Mouse (Mus musculus): ENCODE data around the gene Drc3. TPM values are rescaled to one million over a fixed set of nuclear protein-coding genes. Genes with fewer than 3 reads are reported as not detected.

Gene Drc3
- polyA plus RNA-seq, 1 experiment from 2014 or later: 1.2 TPM

- no peaks in the 10 kb centered on the region for H3K27me3 ChIP-seq (replicated peaks; ENCODE audit: low read depth, poor library complexity, severe bottlenecking)
- no peak for DNase-seq (ENCODE audit: low spot score)
- H3K27ac ChIP-seq (replicated peaks): no peak overlapping the region
- 84% methylated on average over 7 of the region's 7 CpGs for WGBS
- H3K36me3 ChIP-seq (replicated peaks): no peaks in the 10 kb centered on the region
- H3K9me3 ChIP-seq: no peaks in the 10 kb centered on the region
- no peak overlapping the region for H3K4me3 ChIP-seq
- peaks cover 12% of the 10 kb centered on the region for H3K4me1 ChIP-seq
Measured at GRCm38 (mm10) chr11:60317376-60318102, 35.6 kb upstream of the Drc3 start.

DNA sequence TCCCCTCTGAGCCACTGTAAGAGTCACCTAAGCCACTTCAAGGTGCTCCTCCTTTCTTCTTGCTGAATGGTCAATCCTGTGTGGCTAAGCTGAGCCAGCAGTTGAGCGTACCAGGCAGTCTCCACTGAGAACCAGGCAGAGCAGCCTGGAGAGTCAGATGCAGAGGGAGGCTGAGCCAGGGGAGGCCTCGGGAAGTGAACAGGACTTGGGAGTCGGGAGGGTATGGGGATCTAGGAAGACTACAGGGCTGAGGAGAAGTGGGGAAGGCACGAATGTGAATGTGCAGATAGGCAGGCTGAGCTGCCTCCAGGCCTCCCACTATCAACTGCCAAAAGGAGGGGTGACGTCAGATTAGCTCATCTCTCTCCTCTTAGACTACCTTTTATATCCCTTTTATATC lies 34.4 kb upstream of the Drc3 start:
- 59% methylated on average over 5 of the region's 5 CpGs for WGBS
- Histone ChIP-seq H3K4me1 (peaks cover 10% of the 10 kb centered on the region), H3K4me3 (no peak overlapping the region), H3K36me3 (replicated peaks) (no peaks in the 10 kb centered on the region), H3K27me3 (replicated peaks; ENCODE audit: low read depth, poor library complexity, severe bottlenecking) (no peaks in the 10 kb centered on the region), H3K9me3 (no peaks in the 10 kb centered on the region), H3K27ac (replicated peaks) (no peak overlapping the region)
- no peak for DNase-seq (ENCODE audit: low spot score)

GRCm38 (mm10) chr11:60319257-60320066 lies 33.7 kb upstream of the Drc3 start:
- WGBS: 84% methylated on average over 10 of the region's 10 CpGs
- DNase-seq (ENCODE audit: low spot score): no peak
- Histone ChIP-seq H3K36me3 (replicated peaks) (no peaks in the 10 kb centered on the region), H3K4me3 (no peak overlapping the region), H3K9me3 (no peaks in the 10 kb centered on the region), H3K27ac (replicated peaks) (no peak overlapping the region), H3K27me3 (replicated peaks; ENCODE audit: low read depth, poor library complexity, severe bottlenecking) (no peaks in the 10 kb centered on the region), H3K4me1 (peaks cover 10% of the 10 kb centered on the region)

DNA sequence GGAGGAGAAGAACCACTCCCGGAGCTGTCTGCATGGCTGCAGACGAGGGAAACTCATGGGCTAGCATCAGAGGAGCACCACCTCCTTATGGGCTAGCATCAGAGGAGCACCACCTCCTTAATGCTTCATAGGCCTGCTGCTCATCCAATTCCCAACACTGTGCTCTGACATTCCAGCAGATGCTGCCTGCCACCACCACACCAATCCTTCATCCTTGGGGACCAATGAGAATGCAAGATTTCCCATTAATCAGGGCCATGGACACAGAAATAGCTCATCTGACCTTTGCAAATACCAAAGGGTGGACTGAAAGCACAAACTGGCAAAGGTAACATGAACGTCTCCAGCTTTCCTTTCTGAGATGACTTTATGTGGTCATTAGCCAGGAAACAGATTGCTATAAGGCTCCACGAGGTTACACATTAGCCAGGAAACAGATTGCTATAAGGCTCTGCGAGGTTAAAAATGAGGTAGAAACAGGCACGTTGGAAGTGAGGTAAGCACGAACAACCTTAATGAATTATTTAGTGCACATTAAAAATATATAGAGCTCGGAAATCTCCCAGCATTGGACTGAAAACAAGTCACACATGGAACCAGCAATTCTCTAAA lies 32.6 kb upstream of the Drc3 start:
- Histone ChIP-seq H3K9me3 (no peaks in the 10 kb centered on the region), H3K4me1 (peaks cover 10% of the 10 kb centered on the region), H3K36me3 (replicated peaks) (no peaks in the 10 kb centered on the region), H3K27ac (replicated peaks) (no peak overlapping the region), H3K27me3 (replicated peaks; ENCODE audit: low read depth, poor library complexity, severe bottlenecking) (no peaks in the 10 kb centered on the region), H3K4me3 (no peak overlapping the region)
- WGBS: 83% methylated on average over 8 of the region's 8 CpGs
- no peak for DNase-seq (ENCODE audit: low spot score)

- no peaks in the 10 kb centered on the region for H3K27me3 ChIP-seq (replicated peaks; ENCODE audit: low read depth, poor library complexity, severe bottlenecking)
- 87% methylated on average over 2 of the region's 2 CpGs for WGBS
- DNase-seq (ENCODE audit: low spot score): no peak
- no peaks in the 10 kb centered on the region for H3K9me3 ChIP-seq
- peaks cover 6% of the 10 kb centered on the region for H3K4me1 ChIP-seq
- H3K27ac ChIP-seq (replicated peaks): no peak overlapping the region
- no peaks in the 10 kb centered on the region for H3K36me3 ChIP-seq (replicated peaks)
- no peak overlapping the region for H3K4me3 ChIP-seq
Measured at GRCm38 (mm10) chr11:60321438-60321837, 31.7 kb upstream of the Drc3 start.

DNA sequence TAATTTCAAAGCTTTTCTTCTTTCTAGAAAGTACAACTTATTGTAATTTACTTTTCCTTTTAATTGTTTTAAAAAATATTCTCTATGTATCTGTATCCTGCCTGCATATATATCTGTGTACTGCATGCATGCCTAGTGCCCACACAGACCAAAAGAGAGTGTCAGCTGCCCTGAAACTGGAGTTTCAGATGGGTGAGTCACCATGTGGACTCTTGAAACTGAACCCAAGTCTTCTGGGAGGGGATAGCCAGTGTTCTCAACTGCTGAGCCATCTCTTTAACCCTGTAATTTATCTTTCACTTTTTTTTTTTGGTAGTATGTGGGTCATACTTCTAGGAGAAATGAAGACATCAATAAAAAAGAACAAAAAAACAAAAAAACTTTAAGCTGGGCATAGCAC lies 29.4 kb upstream of the Drc3 start:
- Histone ChIP-seq H3K9me3 (no peaks in the 10 kb centered on the region), H3K36me3 (replicated peaks) (no peaks in the 10 kb centered on the region), H3K4me1 (no peaks in the 10 kb centered on the region), H3K4me3 (no peak overlapping the region), H3K27ac (replicated peaks) (no peak overlapping the region), H3K27me3 (replicated peaks; ENCODE audit: low read depth, poor library complexity, severe bottlenecking) (no peaks in the 10 kb centered on the region)
- no peak for DNase-seq (ENCODE audit: low spot score)

DNA sequence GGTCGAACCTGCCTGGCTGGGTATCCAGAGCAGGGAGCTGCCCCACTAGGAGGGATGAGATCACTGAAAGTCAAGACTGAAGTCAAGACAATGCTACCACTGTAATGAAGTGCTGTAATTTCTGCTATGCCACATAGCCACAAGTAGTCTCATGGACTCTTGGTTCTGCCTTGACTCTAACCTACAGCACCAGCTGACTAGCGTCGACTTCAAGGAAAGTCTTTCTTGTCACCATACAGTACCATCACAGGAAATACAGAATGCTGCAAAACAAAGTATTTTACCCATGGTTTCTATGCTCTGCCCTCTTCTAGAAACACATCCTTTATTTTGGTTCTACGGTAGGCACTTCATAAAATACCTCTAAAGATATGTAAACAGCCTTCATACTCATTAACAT lies 22.6 kb upstream of the Drc3 start:
- no peaks in the 10 kb centered on the region for H3K9me3 ChIP-seq
- 88% methylated on average over 4 of the region's 4 CpGs for WGBS
- H3K27me3 ChIP-seq (replicated peaks; ENCODE audit: low read depth, poor library complexity, severe bottlenecking): no peaks in the 10 kb centered on the region
- H3K4me1 ChIP-seq: peaks cover 7% of the 10 kb centered on the region; the same call in 1 of the 2 replicates
- H3K27ac ChIP-seq (replicated peaks): no peak overlapping the region
- no peak overlapping the region for H3K4me3 ChIP-seq
- DNase-seq (ENCODE audit: low spot score): no peak
- H3K36me3 ChIP-seq (replicated peaks): no peaks in the 10 kb centered on the region

DNA sequence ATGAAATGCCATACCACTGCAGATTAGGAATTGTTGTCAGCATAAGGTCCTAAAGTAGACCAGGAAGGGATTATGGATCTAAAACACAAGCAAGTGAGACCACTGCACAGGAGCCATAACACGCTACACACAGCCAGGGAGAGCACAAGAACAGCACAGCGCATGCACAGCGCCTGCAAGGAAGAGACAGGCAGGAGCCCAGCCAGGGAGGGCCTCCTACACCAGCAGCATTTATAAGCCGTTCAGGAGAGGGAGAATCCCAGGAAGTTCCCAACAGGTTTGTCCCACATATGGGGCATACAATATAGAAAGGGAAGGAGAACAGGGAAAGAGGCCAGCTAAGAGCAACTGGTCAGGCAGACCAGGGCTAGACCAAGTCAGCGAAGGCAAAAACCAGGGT lies 19.7 kb upstream of the Drc3 start:
- Histone ChIP-seq H3K27ac (replicated peaks) (no peak overlapping the region), H3K4me3 (no peak overlapping the region), H3K36me3 (replicated peaks) (no peaks in the 10 kb centered on the region), H3K27me3 (replicated peaks; ENCODE audit: low read depth, poor library complexity, severe bottlenecking) (no peaks in the 10 kb centered on the region), H3K9me3 (no peaks in the 10 kb centered on the region), H3K4me1 (peaks cover 7% of the 10 kb centered on the region; the same call in 1 of the 2 replicates)
- 83% methylated on average over 5 of the region's 5 CpGs for WGBS
- no peak for DNase-seq (ENCODE audit: low spot score)

- 74% methylated on average over 3 of the region's 3 CpGs for WGBS
- H3K36me3 ChIP-seq (replicated peaks): no peaks in the 10 kb centered on the region
- no peak overlapping the region; the same call in 1 of the 2 replicates for H3K27ac ChIP-seq (replicated peaks)
- no peak overlapping the region for H3K4me3 ChIP-seq
- no peak for DNase-seq (ENCODE audit: low spot score)
- H3K27me3 ChIP-seq (replicated peaks; ENCODE audit: low read depth, poor library complexity, severe bottlenecking): no peaks in the 10 kb centered on the region
- H3K9me3 ChIP-seq: no peaks in the 10 kb centered on the region
- H3K4me1 ChIP-seq: peaks cover 7% of the 10 kb centered on the region; the same call in 1 of the 2 replicates
Measured at GRCm38 (mm10) chr11:60334124-60334523, 19.0 kb upstream of the Drc3 start.

DNA sequence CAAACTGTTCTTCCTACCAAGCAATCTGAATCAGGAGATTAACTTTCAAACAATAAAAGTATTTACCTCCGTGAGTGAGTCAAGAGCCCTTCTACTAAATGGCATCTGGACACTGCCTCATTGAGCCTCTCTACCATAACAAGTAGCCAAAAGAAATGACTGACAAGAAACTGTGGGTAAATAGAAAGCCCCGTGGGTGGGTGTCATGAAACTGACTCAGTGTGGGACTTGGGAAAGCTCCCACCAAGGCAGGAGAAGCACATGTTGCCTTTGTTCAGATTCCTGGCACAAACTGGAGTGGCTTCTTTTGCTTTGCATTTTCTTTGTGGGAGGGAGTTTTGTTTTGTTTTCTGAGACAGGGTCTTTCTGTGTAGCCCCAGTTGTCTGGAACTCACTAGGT lies 17.4 kb upstream of the Drc3 start:
- WGBS: 74% methylated on average over 2 of the region's 2 CpGs
- DNase-seq (ENCODE audit: low spot score): no peak

GRCm38 (mm10) chr11:60338291-60338690 lies 14.8 kb upstream of the Drc3 start:
- Histone ChIP-seq H3K27me3 (replicated peaks; ENCODE audit: low read depth, poor library complexity, severe bottlenecking) (no peaks in the 10 kb centered on the region), H3K27ac (replicated peaks) (no peak overlapping the region), H3K36me3 (replicated peaks) (no peaks in the 10 kb centered on the region), H3K4me1 (peaks cover 9% of the 10 kb centered on the region; the same call in 1 of the 2 replicates), H3K9me3 (no peaks in the 10 kb centered on the region), H3K4me3 (no peak overlapping the region)
- 62% methylated on average over 4 of the region's 4 CpGs for WGBS
- DNase-seq (ENCODE audit: low spot score): peak; percentile 56

More for the DNA sequence above, 17.4 kb upstream of the Drc3 start:
- Histone ChIP-seq H3K4me1 (peaks cover 7% of the 10 kb centered on the region; the same call in 1 of the 2 replicates), H3K9me3 (no peaks in the 10 kb centered on the region), H3K4me3 (no peak overlapping the region), H3K36me3 (replicated peaks) (no peaks in the 10 kb centered on the region), H3K27ac (replicated peaks) (no peak overlapping the region), H3K27me3 (replicated peaks; ENCODE audit: low read depth, poor library complexity, severe bottlenecking) (no peaks in the 10 kb centered on the region)

DNA sequence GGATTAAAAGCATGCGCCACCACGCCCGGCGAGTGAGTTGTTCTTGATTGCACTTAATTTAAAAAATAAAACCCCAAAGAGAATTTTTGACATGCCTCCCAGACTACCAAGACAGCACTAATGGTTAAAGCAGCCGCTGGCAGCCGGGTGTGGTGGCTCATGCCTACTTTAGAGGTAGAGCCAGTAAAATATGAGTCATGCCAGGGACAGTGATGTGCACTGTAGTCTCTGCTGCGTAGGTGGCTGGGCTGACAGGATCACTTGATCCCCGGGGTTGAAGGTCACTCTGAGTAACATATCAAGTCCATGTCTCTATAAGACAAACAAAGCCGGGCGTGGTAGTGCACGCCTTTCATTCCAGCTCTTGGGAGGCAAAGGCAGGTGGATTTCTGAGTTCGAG lies 13.8 kb upstream of the Drc3 start:
- H3K9me3 ChIP-seq: no peaks in the 10 kb centered on the region
- 0 out of 2 replicates have a peak, but pooled peaks cover 2% of the 10 kb centered on the region for H3K4me1 ChIP-seq
- H3K4me3 ChIP-seq: no peak overlapping the region
- WGBS: 91% methylated on average over 12 of the region's 12 CpGs
- no peaks in the 10 kb centered on the region for H3K36me3 ChIP-seq (replicated peaks)
- no peak for DNase-seq (ENCODE audit: low spot score)
- H3K27ac ChIP-seq (replicated peaks): no peak overlapping the region
- no peaks in the 10 kb centered on the region for H3K27me3 ChIP-seq (replicated peaks; ENCODE audit: low read depth, poor library complexity, severe bottlenecking)
